Mouse (Mus musculus) E14TG2a.4 (cell line): ENCODE data around the gene Apoa4.

Experiments
- CTCF ChIP-seq: conservative IDR thresholded peaks from 2 replicates; pipeline ENCODE4 v1.5.1; 2014; ENCODE audit warnings: low read length
- NANOG ChIP-seq: IDR thresholded peaks from 2 replicates; pipeline ENCODE4 v1.6.1; 2014; ENCODE audit warnings: borderline replicate concordance, low read length, mixed read lengths

GRCm38 (mm10) chr9:46199609-46200008 is 40.9 kb upstream of the Apoa4 start:
- no peak for TF ChIP-seq CTCF
- no peak for TF ChIP-seq NANOG
